Mouse (Mus musculus) testis, adult 2 months (tissue): ENCODE measurements around the gene Ttll9. TPM values are rescaled to one million over a fixed set of nuclear protein-coding genes. Genes with fewer than 3 reads are reported as not detected.

Experiments used
- H3K27ac ChIP-seq: fragments of 200-500 bp; 2 replicates; pipeline ENCODE4 v1.5.1; 2012; ENCODE audit warnings: low read depth, low read length; ENCODE audit not compliant: control insufficient read depth, insufficient read depth
- H3K27me3 ChIP-seq: fragments of 200-500 bp; 2 replicates; pipeline ENCODE4 v1.6.1; 2012; ENCODE audit warnings: mild to moderate bottlenecking, low read length, moderate library complexity; ENCODE audit not compliant: control insufficient read depth, insufficient read depth
- H3K36me3 ChIP-seq: fragments of 200-500 bp; 2 replicates; pipeline ENCODE4 v1.6.1; 2012; ENCODE audit warnings: mild to moderate bottlenecking, low read length; ENCODE audit not compliant: control insufficient read depth, insufficient read depth
- H3K4me1 ChIP-seq: fragments of 200-500 bp; 2 replicates; pipeline ENCODE4 v1.6.1; 2012; ENCODE audit warnings: low read length; ENCODE audit not compliant: control insufficient read depth, insufficient read depth
- H3K4me3 ChIP-seq: fragments of 200-500 bp; 2 replicates; pipeline ENCODE4 v1.5.1; 2012; ENCODE audit warnings: low read depth, mild to moderate bottlenecking, low read length, moderate library complexity, mixed read lengths; ENCODE audit not compliant: control insufficient read depth
- CTCF ChIP-seq: fragments of 200-500 bp; IDR thresholded peaks from 2 replicates; pipeline ENCODE4 v1.5.1; 2012; ENCODE audit warnings: low read depth, mild to moderate bottlenecking, inconsistent platforms, low read length, moderate library complexity; ENCODE audit not compliant: control insufficient read depth, insufficient read depth, insufficient replicate concordance
- POLR2A ChIP-seq: fragments of 200-500 bp; IDR thresholded peaks from 2 replicates; pipeline ENCODE4 v1.6.1; 2012; ENCODE audit warnings: low read depth, mild to moderate bottlenecking, inconsistent platforms, low read length, moderate library complexity; ENCODE audit not compliant: control insufficient read depth
- polyA plus RNA-seq: library from polyadenylated mRNA; depleted of rRNA; stranded (reverse); fragments of >200 nt; gene quantifications from 2 replicates; pipeline ENCODE4 v1.2.3, GENCODE M21; 2012

Gene Ttll9
- polyA plus RNA-seq, 1 experiment = 203 TPM

DNA sequence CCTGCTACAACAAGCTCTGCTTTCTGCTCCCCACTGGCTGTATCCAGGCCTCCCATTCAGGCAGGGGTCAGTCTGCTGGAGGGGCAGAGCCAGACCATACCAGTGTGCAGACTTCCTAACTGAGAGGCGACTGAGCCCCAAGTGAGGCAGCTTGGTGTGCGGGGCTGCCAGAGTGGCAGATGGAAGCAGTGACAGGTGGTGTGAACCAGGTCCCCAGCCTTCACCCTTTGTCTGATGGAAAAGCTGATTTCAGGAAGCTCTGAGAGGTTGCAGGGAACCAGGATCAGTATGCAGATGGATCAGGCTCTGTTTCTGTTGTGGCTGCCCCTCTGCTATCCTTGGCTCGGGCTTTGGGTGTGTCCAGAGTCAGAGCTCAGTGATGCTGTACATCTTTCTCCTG, 38.7 kb upstream of the Ttll9 start:
- H3K27me3 ChIP-seq = no peaks in the 10 kb centered on the region
- H3K4me1 ChIP-seq = peaks cover 6% of the 10 kb centered on the region; the same call in 1 of the 2 replicates
- TF ChIP-seq CTCF (no peak), POLR2A (no peak)
- H3K36me3 ChIP-seq = no peaks in the 10 kb centered on the region
- H3K4me3 ChIP-seq = no peak overlapping the region
- H3K27ac ChIP-seq = no peak overlapping the region

DNA sequence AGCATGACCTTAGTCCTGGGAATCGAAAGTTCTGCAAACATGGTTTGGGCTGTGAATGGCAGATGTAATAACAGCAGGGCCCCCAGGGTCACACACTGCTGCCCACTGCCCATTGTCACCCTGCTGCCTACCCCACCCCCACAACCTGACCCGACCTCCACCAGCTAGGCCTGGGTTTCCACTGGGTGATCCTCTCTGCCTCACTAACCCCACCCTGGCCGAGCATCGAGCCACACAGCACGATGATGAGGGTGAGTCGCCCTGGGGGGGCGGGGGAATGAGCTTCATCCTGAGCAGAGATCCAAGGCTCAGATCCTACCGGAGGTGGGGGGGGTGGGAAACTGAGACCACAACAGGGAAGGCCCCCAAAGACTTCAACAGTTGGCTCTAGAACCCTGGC, 38.2 kb upstream of the Ttll9 start:
- Histone ChIP-seq H3K4me1 (peaks cover 6% of the 10 kb centered on the region; the same call in 1 of the 2 replicates), H3K27ac (no peak overlapping the region)

DNA sequence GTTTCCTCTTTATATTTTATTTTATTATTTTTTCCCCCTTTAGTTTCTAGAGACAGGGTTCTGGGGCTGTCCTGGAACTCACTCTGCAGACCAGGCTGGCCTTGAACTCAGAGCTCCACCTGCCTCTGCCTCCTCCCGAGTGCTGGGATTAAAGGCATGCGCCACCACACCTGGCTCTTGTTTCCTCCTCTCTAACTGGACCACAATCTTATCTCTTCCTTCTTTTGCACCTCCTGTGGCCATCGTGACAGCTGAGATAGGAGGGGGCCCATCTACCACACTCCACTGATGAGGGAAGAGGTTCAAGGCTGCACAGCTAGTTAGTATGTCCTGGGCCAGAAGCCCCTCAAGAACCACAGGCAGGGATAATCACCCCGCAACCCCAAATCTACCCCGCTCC, 37.7 kb upstream of the Ttll9 start:
- TF ChIP-seq CTCF = no peak
- TF ChIP-seq POLR2A = no peak
- peaks cover 6% of the 10 kb centered on the region; the same call in 1 of the 2 replicates for H3K4me1 ChIP-seq
- no peak overlapping the region for H3K4me3 ChIP-seq
- H3K27me3 ChIP-seq = no peaks in the 10 kb centered on the region
- H3K36me3 ChIP-seq = no peaks in the 10 kb centered on the region
- no peak overlapping the region for H3K27ac ChIP-seq

More for the DNA sequence above, 38.2 kb upstream of the Ttll9 start:
- Histone ChIP-seq H3K36me3 (no peaks in the 10 kb centered on the region), H3K4me3 (no peak overlapping the region), H3K27me3 (no peaks in the 10 kb centered on the region)
- TF ChIP-seq CTCF (no peak), POLR2A (no peak)

DNA sequence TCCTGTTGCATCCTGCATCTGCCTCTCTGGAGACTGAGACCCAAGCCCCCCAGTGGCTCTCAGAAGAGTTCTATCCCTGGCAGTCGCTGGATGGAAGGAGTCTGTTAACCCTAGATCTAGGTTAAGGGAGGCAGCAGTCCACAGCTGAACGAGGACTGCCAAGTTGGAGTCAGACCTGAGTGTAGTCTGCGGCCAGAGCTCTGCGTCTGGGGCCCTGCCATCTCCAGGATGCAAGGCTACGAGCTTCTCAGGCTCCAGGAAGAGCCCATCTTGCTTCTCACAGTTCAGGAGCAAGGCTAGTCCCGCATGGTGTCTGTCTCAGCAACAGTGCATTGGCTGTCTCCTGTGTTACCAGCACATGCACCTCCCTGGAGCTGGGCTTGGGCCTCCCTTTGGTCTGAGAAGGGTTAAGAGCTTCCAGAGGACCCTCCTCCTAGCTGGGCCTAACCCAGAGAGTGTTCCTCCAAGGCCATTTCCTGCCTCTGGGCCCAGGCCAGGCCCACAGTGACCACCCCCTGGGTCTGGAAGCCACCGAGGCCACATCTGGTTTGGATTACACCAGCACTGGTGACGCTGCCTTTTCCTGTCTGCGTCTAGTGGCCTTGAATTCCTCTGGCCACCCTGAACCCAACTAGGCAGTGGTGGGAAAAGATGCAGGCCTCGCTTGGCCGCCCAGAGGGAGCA, 37.0 kb upstream of the Ttll9 start:
- Histone ChIP-seq H3K27me3 (no peaks in the 10 kb centered on the region), H3K4me1 (peaks cover 6% of the 10 kb centered on the region; the same call in 1 of the 2 replicates), H3K4me3 (no peak overlapping the region), H3K27ac (peak overlapping the region; percentile 50; the same call in 1 of the 2 replicates), H3K36me3 (no peaks in the 10 kb centered on the region)
- TF ChIP-seq CTCF (no peak), POLR2A (no peak)

- Histone ChIP-seq H3K36me3 (no peaks in the 10 kb centered on the region), H3K27me3 (no peaks in the 10 kb centered on the region), H3K27ac (peak overlapping the region; percentile 46), H3K4me3 (no peak overlapping the region), H3K4me1 (peaks cover 10% of the 10 kb centered on the region)
- no peak for TF ChIP-seq POLR2A
- TF ChIP-seq CTCF = no peak
Measured at GRCm38 (mm10) chr2:152926896-152927295, 35.4 kb upstream of the Ttll9 start.

- no peak overlapping the region for H3K4me3 ChIP-seq
- peaks cover 14% of the 10 kb centered on the region for H3K4me1 ChIP-seq
- peak overlapping the region; percentile 46 for H3K27ac ChIP-seq
- H3K36me3 ChIP-seq = no peaks in the 10 kb centered on the region
- no peaks in the 10 kb centered on the region for H3K27me3 ChIP-seq
- TF ChIP-seq POLR2A (no peak), CTCF (no peak)
Measured at GRCm38 (mm10) chr2:152927371-152927770, 34.9 kb upstream of the Ttll9 start.

DNA sequence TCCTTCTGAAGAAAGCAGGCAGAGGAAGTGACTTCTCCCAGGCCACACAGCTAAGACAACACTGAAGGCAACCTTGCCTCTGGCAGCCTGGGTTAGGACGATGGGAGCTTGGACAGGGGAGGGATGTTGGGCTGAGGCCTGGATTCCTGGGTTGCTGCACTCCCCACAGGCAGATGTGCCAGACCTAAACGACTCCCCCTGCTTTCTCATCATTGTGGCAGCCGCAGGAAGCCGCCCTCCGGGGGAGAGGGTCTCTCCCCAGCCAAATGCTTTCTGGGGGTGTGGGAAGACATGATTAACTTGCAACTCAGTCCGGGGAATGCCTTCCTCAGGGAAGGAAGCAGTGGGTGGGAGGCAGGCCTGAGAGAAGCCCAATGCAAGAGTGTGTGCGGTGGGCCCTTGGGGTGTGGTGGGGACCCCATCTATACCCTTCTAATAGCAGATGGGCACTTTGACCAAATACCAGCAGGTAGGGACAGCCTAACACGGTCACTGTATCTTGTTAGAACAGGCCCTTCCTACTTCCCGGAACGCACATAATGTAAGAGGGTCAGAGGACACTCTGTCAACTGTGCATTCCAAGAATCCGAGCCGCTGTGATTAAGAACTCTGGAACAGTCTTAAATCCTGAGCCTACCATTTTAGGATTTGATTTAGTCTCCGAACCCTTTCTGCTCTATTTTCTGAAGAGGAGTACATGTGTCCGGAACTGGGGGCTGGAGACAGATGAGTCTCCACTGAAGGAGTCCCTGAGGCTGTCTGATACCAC, 33.9 kb upstream of the Ttll9 start:
- Histone ChIP-seq H3K27ac (peak overlapping the region; percentile 74), H3K4me3 (no peak overlapping the region), H3K36me3 (no peaks in the 10 kb centered on the region), H3K27me3 (no peaks in the 10 kb centered on the region), H3K4me1 (peaks cover 22% of the 10 kb centered on the region)
- TF ChIP-seq POLR2A = no peak
- TF ChIP-seq CTCF = no peak

DNA sequence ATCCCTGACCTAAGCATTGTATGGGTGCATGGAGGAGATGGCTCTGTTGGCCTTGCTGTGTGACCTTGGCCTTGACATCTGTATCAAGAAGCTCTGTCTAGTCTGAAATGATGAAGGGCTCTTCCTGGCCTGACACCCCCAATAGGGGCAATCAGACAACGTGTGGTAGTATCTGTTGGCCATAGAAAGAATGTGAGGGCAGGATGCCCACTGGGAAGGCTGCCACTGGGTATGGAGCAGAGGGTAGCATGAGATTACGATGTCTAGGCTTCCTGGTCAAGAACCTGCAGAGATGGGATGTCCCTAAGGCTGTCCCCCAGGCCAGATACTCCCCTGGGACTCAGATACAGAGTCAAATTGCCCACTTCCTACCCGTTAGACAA, 33.3 kb upstream of the Ttll9 start:
- Histone ChIP-seq H3K4me1 (peaks cover 22% of the 10 kb centered on the region), H3K36me3 (no peaks in the 10 kb centered on the region), H3K27ac (peak overlapping the region; percentile 74), H3K4me3 (no peak overlapping the region), H3K27me3 (no peaks in the 10 kb centered on the region)
- TF ChIP-seq POLR2A (no peak), CTCF (no peak)
